Mouse (Mus musculus): Measurements from ENCODE around the gene Enox1.

Enox1 gene

DNA sequence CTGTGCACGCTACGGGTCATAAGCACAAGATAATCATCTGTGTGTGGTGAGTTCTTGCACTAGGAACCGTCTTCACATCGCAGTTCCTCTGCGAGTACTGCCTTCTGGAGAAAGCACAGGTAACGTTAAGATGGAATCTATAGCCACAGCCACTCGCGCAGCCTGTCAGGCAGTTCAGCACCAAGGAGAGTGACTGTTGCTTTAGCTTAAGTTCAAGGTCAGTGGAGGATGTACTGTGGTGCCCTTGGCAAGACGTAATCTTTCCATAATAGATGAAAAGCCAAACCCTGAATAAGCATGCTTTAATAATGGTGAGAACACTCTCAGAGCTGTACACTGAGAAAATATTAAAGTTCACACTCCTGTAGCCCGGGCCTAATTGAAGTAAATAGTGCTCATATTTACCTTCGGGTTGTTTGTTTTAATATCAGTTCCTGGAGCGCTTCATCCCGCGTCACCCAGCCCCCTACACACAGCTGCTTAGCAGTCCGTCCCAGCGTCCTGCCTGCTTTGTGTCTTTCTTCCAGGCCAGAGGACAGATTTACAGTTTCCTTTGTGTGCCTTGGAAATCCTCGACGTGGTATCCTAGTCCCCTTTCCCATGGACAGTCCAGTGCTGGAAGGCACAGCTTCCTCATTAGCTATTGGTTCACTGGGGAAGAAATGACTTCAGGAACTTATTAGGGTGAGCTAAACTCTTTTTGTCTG is 38.9 kb downstream of the Enox1 start:
- peak; percentile 29 for DNase-seq (ENCODE audit: low read depth, low spot score)

DNA sequence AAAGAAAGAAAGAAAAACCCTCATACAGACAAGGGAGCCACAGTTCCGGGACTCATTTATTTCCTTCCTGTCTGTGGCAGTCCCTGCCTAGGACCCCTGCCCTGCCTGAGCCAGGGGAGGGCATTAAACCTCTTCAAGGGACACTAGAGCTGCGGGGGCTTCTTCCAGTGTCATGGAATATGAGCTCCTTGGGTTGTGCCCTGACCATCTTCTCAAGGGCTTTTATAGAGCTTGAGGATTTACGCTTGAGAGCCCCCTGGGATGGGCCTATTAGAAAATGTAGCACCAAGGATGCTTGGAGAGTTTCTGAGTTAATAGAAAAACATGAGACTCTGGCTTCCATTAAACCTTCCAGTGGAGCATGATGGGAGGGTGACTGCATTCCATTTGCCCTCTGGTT is 39.7 kb downstream of the Enox1 start:
- no peak for DNase-seq (ENCODE audit: low read depth, low spot score)

DNA sequence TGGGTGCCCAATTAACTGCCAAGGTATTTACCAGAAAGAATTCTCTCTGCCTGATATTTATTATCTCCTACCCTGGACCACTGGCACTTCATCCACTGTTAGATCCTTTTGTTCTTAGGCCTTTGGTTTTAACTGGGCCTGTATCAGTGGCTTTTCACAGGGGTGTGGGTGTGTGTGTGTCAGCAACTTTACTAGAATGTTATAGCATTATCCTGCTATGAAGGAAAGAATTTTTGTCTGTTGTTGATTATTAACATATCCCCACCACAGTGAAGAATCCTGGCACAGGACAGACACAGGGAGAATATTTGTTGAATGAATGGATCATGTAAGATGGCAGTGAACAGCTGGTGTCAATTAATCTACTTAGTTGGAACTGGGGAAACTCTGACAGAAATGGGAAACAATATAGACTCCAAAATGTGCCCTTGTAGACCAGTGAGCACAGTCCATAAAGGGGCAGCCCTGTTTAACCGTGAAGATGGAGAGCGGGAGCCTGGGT is 40.9 kb downstream of the Enox1 start:
- no peak for DNase-seq (ENCODE audit: low read depth, low spot score)

DNA sequence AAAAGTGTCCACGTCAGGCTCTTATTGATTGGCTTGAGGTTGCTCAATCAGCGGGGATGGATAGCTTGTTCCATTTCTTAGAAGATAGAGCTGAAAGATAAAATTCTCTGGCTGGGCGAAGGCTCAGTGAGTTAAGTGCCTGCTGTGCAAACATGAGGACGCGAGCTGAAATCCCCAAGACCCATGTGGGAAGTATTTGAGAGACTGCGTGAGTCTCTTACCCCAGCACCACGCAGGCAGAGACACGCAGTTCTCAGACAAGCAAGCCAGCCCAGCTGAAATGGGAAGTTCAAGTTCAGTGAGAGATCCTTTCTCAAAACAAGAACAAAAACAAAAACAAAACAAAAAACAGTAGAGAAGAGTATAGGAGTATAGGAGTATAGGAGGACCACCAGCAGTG is 54.3 kb downstream of the Enox1 start:
- DNase-seq (ENCODE audit: low read depth, low spot score), result no peak

DNA sequence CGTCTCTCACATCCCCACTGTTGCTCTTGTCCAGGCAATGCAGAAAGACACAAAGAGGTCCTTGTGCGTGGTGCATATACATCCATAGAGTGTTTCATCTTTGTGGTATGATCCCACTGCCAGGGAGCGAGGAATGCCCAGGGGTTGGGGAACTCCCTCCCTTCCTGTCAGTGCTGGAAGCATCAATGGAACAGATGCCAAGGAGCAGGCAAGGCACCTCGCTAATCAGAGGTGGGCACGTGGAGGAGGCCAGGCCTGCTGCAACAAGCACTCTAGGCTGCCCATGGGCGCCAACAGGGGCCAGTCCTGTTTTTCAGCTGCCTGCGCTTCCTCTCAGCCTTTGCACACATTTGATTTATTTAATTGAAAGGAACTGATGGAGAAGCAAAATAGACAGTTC is 56.6 kb downstream of the Enox1 start:
- no peak for DNase-seq (ENCODE audit: low read depth, low spot score)

DNA sequence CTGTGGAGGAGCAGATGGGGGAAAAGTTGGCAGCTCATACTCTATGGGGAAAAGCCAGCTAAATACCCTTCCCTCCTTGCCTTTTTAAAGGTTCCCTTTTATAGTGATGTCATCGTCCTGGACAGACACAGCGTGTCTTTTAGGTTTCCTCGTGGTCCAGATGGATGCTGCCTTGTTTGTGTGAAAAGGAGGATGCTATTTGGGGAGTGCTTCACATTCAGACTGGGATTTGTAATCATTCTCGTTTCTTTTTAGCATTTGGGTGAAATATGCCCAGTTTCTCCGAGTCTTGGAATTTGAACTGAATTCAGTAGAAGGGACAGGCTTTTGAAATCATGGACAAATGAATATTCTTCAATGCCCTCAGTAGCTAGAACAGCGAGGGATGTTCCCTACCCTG is 58.3 kb downstream of the Enox1 start:
- no peak for DNase-seq (ENCODE audit: low read depth, low spot score)

DNA sequence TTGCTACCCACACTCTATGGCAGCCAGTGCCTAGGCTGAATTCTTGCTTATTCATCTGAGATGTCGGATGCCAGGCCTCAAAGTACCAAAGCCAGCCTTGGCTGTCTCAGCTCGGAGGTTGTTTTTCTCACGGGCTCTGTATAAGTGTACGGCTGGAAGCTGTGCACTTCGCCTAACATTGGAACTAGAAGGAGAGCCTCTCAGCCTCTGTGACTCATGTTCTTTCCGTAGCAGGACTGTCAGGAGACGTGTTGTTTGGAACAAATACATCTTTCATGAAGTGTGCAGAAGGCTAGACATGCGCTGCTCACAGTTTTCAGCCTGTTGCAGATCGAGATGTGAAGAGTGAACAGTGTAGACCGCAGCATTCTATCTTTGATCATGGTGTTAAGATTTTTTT is 68.8 kb downstream of the Enox1 start:
- no peak for DNase-seq (ENCODE audit: low read depth, low spot score)

DNA sequence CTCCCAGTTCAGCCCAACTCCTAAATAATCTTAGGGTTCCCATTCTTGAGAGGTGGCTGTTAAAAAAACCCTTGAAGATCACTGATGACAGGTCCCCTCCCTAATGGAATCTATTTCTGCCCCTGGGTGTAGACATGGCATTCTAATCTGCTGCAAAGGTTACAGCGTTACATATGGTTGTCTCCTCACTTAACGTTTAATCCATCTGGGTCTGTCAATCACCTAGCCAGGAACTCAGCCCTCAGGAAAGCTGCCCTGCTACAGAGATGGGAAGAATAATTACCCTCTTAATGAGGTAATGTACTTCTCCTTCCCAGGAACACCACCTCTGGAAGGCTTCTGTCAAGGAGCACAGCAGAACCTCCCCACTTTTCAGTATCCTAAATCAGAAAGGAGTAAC is 82.2 kb downstream of the Enox1 start:
- no peak for DNase-seq (ENCODE audit: low read depth, low spot score)

DNA sequence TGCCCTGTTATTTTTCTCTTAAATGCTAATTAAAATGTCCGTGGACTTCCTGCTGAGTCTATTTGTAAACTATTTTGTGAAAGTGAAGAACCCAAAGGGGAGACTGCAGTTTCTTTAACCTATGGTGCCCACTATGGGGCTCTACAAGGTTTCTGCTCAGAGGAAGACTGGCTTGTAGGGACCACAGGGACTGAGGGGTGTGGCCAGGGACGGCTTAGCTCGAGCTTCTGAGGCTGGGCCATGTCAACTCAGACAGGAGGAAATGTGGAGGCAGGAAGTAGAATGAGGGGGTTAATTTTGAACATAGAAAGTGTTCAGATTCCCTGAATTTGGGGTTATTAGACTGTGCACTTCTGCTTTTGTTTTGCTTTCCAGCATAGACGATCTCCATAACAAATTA is 82.8 kb downstream of the Enox1 start:
- DNase-seq (ENCODE audit: low read depth, low spot score), result no peak

DNA sequence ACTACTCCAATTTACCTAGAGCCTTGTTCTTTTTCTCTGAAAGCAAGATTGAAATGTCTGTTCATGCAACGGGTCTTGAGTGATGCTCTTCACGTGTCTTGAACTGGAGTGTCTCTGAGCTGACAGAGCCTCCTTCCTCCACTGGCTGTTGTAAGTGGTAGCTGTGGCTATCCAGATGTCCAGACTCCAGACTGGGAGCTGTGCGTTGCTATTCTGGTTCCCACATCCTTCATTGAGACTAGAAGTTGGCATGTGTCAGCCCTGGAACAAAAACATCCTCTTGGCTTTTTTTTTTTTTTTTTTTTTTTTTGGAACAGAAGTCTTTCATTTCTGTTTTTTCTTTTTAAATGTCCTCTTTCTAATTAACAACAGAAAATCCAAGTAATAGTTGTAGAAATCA is 90.4 kb downstream of the Enox1 start:
- no peak for DNase-seq (ENCODE audit: low read depth, low spot score)

DNA sequence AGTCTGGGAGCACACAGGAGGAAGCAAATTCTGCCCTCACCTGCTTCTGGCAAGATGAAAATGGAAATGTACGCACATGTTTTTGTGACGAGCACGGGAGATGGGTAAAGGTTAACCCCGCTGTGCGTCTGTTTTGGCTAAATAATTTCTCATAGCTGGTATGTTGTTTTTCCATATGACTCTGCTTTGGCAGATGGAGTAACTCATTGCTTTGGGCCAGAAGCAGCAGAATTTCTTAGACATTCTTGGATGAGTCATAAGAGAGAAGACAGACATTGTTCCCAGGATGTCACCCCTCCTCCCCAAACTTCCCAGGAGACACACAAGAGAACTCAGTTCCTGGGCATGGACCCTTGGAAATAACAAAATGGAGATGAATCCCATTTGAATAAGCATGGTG is 91.9 kb downstream of the Enox1 start:
- DNase-seq (ENCODE audit: low read depth, low spot score), result no peak

DNA sequence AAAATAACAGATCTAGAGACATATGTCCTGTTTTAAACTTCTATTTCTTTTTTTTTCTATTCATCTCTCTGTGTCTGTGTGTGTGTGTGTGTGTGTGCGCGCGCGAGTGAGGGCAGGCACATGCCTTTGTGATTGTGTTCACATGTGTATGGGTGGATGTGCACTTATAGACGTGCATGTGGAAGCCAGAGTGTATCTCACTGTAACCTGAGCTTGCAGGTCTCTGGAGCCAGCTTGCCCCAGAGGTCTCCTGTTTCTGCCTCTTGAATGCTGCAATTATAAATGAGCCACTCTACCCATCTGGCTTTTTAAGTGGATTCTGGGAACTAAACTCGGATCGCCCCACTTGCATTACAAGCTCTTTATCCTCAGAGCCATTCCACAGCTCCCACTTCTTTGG is 92.4 kb downstream of the Enox1 start:
- no peak for DNase-seq (ENCODE audit: low read depth, low spot score)

DNA sequence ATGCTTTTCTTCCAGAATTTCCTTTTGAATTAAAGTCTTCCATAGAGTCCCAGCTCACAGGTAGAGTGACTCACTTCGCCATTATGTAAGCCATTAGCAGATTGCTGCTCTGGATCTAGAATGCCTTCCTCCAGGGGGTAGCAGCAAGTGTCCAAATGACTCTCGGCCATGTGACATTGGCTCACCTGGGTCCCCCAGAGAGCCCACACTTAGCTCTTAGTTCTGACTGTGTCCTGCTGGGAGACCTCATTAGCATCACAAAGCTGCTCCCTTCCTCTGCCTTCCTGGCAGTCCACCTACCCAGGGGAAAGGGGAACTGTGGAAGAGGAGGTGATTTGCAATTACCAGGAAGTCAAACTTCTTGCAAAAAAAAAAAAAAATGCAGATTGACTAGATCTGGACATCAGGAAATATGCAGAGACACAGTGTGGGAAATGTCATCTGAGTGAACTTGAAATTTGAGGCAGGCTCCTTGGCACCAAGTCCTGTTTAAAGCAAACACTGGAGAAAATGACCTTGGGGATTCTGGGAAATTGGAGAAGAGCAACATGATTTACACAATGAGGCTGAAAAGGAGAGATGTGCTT is 94.2 kb downstream of the Enox1 start:
- DNase-seq (ENCODE audit: low read depth, low spot score), result peak; percentile 91

DNA sequence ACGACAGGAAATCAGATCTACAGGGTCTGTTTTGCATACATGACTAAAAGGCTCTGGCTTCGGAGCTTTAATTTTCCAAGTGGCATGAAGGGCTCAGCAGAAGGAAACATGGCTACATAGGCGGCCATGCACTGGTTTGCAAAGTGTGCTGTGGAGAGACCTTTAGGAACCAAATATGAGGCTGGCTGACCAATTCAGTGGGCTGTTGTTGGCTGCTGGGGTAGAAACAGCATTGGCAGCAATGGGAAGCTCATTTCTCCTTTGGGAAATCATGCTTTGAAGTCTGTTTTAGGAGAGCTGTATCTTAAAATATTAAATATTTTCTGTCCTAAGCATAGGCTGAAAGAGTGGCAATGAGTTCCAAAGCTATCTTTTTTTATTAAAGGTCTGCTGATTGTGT is 98.6 kb downstream of the Enox1 start:
- DNase-seq (ENCODE audit: low read depth, low spot score), result no peak

DNA sequence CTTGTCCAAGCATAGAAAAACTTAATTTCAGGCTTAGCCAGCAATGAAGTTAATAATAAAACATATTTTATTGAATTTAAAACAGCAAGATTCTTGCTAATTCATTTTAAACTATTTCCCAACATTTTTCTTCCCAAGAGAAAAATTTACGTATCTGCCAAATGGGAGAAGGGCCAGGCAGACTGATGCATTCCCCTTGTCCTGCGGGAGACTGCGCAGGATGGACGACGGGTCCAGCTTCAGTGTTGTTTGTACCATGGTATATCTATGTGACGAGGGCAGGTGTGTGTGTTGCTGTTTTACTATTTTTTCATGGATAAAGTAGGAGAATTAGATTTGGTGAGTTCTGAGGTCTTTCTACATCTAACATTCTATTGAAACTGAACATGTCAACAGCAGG is 99.1 kb downstream of the Enox1 start:
- DNase-seq (ENCODE audit: low read depth, low spot score), result no peak

DNA sequence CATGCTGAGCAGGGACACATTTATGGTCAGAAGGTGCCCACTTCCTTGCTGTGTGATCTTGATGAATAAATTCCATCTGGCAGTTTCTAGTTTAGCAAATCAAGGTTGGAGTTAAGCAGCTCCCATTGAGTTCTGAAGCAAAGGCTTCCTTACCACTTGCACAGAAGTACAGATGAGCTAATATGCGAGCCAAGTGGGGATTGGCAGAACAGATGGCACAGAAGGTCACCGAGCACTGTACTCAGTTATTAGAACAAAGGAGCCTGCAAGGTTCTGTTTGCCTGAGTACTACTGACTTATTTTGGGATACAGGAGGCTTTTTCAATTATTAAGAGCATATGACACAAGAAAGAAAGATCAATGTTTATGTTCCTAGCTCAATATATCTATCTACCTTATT is 100.4 kb downstream of the Enox1 start:
- no peak for DNase-seq (ENCODE audit: low read depth, low spot score)

DNA sequence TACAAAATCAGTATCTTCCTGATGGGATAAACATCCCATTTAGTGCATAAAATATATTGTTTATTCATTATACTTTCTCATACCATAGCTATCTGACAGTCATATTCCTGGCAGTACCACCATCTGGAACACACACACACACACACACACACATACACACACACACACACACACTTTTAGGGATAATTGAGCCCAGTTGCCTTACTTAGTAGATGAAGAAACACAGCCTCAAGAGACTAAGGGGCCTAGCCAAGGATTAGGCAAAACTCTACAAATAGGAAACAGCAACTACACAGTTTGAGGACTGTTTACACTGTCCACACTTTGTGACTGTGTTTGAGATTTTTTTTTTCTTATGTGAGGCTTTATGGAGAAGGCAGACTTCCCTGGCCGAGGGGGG is 100.9 kb downstream of the Enox1 start:
- DNase-seq (ENCODE audit: low read depth, low spot score), result no peak

DNA sequence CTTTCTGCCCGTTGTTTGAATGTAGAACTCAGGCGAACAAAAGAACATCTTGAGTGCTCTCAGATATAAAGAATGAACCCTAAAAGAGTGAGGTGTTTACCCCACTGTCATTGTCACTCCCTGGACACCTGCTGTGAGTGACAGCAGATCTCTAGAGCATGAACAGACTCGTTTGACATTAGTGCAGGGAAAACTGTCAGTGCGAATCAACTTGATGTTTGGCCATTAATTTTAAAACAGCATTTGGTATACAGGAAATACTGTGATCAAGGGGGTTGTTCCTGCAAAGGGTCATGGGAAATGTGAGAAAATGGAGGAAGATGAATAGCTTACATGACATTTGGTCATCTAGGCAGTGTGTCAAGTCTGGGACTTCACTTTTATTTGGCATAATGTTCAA is 101.6 kb downstream of the Enox1 start:
- DNase-seq (ENCODE audit: low read depth, low spot score), result no peak

DNA sequence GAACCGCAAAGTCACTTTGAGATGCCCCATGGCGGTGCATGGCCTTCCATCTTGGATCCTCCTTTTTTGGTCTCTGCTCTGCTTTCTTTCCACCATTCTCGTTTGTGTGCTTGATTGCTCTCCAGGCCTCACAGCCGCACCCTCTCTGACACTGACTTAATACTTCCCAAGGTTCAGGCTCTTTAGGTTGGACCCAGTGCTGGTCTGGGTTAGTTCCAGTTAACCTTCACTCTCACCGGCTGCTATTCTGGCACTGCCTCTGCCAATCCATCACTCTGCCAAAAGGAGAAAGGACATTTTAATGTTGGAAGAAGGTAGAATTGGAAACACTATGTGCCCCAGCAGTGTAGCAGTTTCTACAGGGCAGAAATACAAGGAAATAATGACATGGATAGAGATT is 103.1 kb downstream of the Enox1 start:
- no peak for DNase-seq (ENCODE audit: low read depth, low spot score)

DNA sequence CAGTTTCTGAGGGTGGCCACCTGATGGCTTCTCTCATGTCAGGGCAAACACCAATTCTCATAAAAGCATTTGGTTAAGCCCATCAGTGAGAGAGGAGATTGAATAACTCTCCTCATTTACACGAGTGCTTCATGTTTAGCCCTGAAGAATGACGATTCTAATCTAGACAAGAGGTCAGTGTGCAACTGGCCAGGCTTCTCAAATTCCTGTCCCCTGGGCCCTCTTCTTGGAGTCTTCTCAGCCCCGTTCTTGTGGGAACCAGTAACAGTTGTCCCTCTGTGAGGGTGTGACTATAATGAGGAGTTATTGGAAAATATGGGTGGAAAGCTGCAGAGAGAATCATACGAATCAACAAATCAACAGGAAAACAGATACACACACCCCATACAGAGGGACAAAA is 103.5 kb downstream of the Enox1 start:
- no peak for DNase-seq (ENCODE audit: low read depth, low spot score)

DNA sequence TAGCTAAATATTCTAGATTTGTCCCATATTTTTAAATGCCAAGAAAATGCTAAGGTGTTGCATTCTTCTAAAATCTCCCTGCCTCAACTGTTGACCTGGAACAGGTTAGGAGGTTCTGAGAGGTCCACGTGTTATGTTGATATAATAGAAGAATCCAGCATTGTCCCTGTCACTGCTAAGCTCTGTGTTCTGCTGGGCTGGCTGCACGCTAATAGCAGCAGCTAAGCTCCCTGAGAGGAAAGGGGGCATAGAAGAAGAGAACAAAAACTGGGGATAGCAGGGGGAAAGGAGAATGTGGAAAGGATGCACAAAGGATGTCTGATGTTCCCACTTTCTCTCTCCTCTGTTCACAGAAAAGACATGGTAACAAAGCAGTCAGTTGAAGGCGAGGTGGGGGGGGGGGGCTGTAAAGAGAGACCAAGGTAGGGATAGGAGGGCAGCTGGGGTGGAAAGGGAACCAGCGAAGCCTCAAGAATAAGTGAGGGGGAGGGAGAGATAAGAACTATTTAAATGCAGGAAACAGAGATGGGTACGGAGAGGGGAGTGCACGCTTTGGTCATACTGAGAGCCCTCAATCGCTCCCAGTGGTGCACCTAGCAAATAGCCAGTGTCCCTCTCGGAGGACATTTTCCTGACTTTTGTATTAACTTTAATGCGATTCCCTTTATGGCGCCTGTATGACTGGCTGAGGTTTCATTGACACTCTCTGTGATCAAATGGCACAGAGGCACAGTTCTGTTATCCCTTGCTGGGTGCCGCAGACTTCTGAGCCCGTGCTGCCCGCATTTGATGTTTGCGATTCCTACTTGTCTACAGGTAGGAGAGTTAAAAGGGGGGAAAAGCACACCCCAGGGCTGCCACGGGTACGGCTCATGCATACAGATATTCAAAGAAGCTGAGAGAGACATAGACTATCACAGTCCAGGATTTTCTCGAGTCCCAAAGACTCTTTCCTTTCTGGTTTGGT is 110.5 kb downstream of the Enox1 start:
- no peak for DNase-seq (ENCODE audit: low read depth, low spot score)

DNA sequence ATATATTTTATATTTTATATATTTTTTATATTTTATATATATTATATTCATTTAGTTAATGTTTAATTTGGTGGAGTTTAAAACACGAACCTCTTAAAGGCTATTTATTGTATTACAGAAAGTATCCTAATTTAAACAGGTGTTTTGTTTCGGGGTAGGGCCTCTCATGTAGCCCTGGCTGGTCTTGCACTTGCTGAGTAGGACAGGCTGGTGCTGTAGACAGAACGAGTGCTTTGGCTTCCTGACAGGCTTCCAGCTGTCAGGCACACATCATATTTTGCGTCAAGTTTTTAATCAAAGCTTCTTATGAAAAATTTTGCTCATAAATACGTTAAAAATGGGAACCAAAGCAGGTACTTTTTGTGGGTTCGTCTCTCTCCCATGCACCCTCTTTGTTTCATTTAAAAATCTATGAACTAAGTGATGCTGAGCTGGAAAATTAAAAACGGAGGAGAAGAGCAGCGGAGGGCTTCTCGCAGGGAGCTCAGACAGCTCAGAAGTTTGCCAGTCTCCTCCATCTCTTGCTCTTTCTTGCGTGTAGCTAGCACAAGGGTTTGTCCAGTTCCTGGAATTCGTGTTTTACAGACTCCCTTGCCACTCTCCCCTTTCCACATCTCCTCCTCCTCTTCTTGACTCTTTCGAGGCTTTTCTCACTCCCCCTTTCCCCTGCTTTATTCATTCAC is 115.8 kb downstream of the Enox1 start:
- no peak for DNase-seq (ENCODE audit: low read depth, low spot score)

Data from ZHBTc4 (cell line).